Mouse (Mus musculus) liver, postnatal 0 days (tissue): ENCODE data around the gene Megf8.

Source experiments
- CTCF ChIP-seq: sonication (generic); IDR thresholded peaks from 2 replicates; pipeline ENCODE4 v1.5.1; 2016; ENCODE audit warnings: antibody characterized with exemption, low read depth
- EP300 ChIP-seq: IDR thresholded peaks from 2 replicates; pipeline ENCODE4 v1.6.1; 2016; ENCODE audit warnings: antibody characterized with exemption, low read depth, mild to moderate bottlenecking

GRCm38 (mm10) chr7:25388916-25389315 is 72.0 kb downstream of the Megf8 start:
- TF ChIP-seq CTCF, result no peak
- no peak for TF ChIP-seq EP300
